Mouse (Mus musculus) adrenal gland (tissue): Measurements from ENCODE around the gene C8a.

ENCODE experiments used
- intact Hi-C: fragments of 180-260 bp; cut with DNase I; formaldehyde crosslinking; loops from one replicate; pipeline ENCODE4 v1.15.1; 2025

The C8a gene

GRCm38 (mm10) chr4:104775601-104776000, 100.6 kb downstream of the C8a start:
- intact Hi-C loops, result no loop called here

- intact Hi-C loops, result no loop called here
Observed at GRCm38 (mm10) chr4:104770331-104770730, 105.9 kb downstream of the C8a start.

GRCm38 (mm10) chr4:104769602-104770001, 106.6 kb downstream of the C8a start:
- intact Hi-C loops, result no loop called here

GRCm38 (mm10) chr4:104768190-104768589, 108.0 kb downstream of the C8a start:
- intact Hi-C loops, result no loop called here

- intact Hi-C loops, result no loop called here
Observed at GRCm38 (mm10) chr4:104766065-104766464, 110.1 kb downstream of the C8a start, which contains the start of gene C8b. TSS of gene C8b (plus strand) at chr4:104766317.
